Mouse (Mus musculus) right cerebral cortex, postnatal 10 days (tissue): ENCODE data around the gene Ikzf2.

Source experiments
- DNase-seq, 2 experiments: peaks; one replicate each; pipeline ENCODE4 v3.0.0; 2021; ENCODE audit warnings: low spot score in 2 of 2

Ikzf2 gene

GRCm38 (mm10) chr1:69659779-69660178 lies 27.3 kb downstream of the Ikzf2 start:
- no peak for DNase-seq

GRCm38 (mm10) chr1:69658051-69658450 lies 29.0 kb downstream of the Ikzf2 start:
- DNase-seq: no peak

GRCm38 (mm10) chr1:69657455-69657854 lies 29.6 kb downstream of the Ikzf2 start:
- DNase-seq: no peak

- DNase-seq: no peak
These were observed 30.1 kb downstream of the Ikzf2 start for GRCm38 (mm10) chr1:69656929-69657328.

- no peak for DNase-seq
These were observed 30.8 kb downstream of the Ikzf2 start for GRCm38 (mm10) chr1:69656047-69656782.

GRCm38 (mm10) chr1:69655368-69655767 lies 31.7 kb downstream of the Ikzf2 start:
- DNase-seq: no peak

- DNase-seq: no peak
These were observed 32.1 kb downstream of the Ikzf2 start for GRCm38 (mm10) chr1:69654955-69655354.

GRCm38 (mm10) chr1:69653419-69653818 lies 33.6 kb downstream of the Ikzf2 start:
- no peak for DNase-seq

- DNase-seq: no peak
These were observed 43.9 kb downstream of the Ikzf2 start for GRCm38 (mm10) chr1:69643138-69643537.

- no peak for DNase-seq
These were observed 45.1 kb downstream of the Ikzf2 start for GRCm38 (mm10) chr1:69641986-69642385.

GRCm38 (mm10) chr1:69638321-69638720 lies 48.7 kb downstream of the Ikzf2 start:
- no peak for DNase-seq

GRCm38 (mm10) chr1:69637907-69638306 lies 49.1 kb downstream of the Ikzf2 start:
- DNase-seq: no peak

- DNase-seq: no peak
These were observed 52.8 kb downstream of the Ikzf2 start for GRCm38 (mm10) chr1:69634259-69634658.

- no peak for DNase-seq
These were observed 56.5 kb downstream of the Ikzf2 start for GRCm38 (mm10) chr1:69630508-69630907.

- no peak for DNase-seq
These were observed 57.5 kb downstream of the Ikzf2 start for GRCm38 (mm10) chr1:69629513-69629912.

GRCm38 (mm10) chr1:69612076-69612475 lies 75.0 kb downstream of the Ikzf2 start:
- DNase-seq: no peak

- no peak for DNase-seq
These were observed 75.8 kb downstream of the Ikzf2 start for GRCm38 (mm10) chr1:69611204-69611725.

- no peak for DNase-seq
These were observed 76.3 kb downstream of the Ikzf2 start for GRCm38 (mm10) chr1:69610791-69611190.

GRCm38 (mm10) chr1:69608846-69609245 lies 78.2 kb downstream of the Ikzf2 start:
- no peak for DNase-seq

GRCm38 (mm10) chr1:69606844-69607243 lies 80.2 kb downstream of the Ikzf2 start:
- no peak for DNase-seq

- no peak for DNase-seq
These were observed 82.8 kb downstream of the Ikzf2 start for GRCm38 (mm10) chr1:69604213-69604612.

GRCm38 (mm10) chr1:69600954-69601353 lies 86.1 kb downstream of the Ikzf2 start:
- no peak for DNase-seq

GRCm38 (mm10) chr1:69599074-69599772 lies 87.8 kb downstream of the Ikzf2 start:
- DNase-seq: no peak
